Mouse (Mus musculus): ENCODE measurements around the gene Oas1d.
"Not testable (repeated sequence)": the region's sequence is repeated elsewhere in the genome, so short reads cannot be mapped to it uniquely, and the experiment has no call there.

DNA sequence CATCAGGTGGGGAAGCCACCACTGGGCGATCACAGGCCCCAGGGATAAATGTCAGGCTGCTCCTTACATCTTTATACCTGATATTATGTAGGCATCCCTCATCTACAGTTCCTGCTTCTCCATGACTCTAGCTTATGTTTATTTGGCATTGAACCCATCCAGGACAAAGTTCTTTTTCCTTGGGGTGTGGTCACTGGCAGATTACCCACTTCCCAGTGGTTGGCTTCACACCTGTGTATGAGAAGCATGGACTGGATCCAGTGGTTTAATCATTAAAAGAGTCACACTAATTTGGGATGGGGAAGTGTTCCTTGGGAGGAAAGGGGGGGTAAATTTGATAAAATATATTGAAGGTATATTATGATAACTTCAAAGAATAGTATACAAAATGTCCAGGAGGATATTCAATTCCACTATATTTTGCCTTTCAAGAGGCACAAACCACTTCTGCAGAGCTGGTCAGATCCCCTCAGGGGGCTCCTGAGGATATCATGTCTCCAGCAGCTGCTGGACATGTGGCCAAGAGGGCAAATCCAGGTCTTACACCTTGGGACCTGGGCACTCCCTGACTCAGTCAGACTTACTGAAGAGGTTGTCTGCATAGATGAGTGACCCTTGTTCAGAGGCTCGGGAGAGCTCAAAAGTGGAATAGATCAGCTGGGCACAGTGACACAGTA is 22.6 kb upstream of the Oas1d start:
- not testable (repeated sequence) for TF ChIP-seq CTCF (IDR thresholded peaks at IDR 0.05; ENCODE audit: insufficient read depth, low read length); POLR2A (IDR thresholded peaks at IDR 0.05; ENCODE audit: borderline replicate concordance, extremely low read depth, low read depth, low read length)
